Mouse (Mus musculus) E14TG2a.4 (cell line): Measurements from ENCODE around the gene Apod.

Experiments
- H3K27me3 ChIP-seq: 2 replicates; pipeline ENCODE4 v1.6.1; 2014; ENCODE audit warnings: low read length, control low read depth; ENCODE audit not compliant: insufficient read depth
- H3K36me3 ChIP-seq: 2 replicates; pipeline ENCODE4 v1.6.1; 2014; ENCODE audit warnings: low read length, control low read depth; ENCODE audit not compliant: insufficient read depth
- H3K4me1 ChIP-seq: replicated peaks from 2 replicates; pipeline ENCODE4 v1.6.1; 2014; ENCODE audit warnings: low read depth, low read length, control low read depth
- H3K4me3 ChIP-seq: replicated peaks from 2 replicates; pipeline ENCODE4 v1.5.1; 2014; ENCODE audit warnings: mild to moderate bottlenecking, low read length
- H3K9me3 ChIP-seq: 2 replicates; pipeline ENCODE4 v1.6.1; 2014; ENCODE audit warnings: low read length, control low read depth
- CTCF ChIP-seq: conservative IDR thresholded peaks from 2 replicates; pipeline ENCODE4 v1.5.1; 2014; ENCODE audit warnings: low read length
- NANOG ChIP-seq: IDR thresholded peaks from 2 replicates; pipeline ENCODE4 v1.6.1; 2014; ENCODE audit warnings: borderline replicate concordance, low read length, mixed read lengths
- POU5F1 ChIP-seq: IDR thresholded peaks from 2 replicates; pipeline ENCODE4 v1.6.1; 2014; ENCODE audit warnings: low read length, borderline replicate concordance

Apod gene

DNA sequence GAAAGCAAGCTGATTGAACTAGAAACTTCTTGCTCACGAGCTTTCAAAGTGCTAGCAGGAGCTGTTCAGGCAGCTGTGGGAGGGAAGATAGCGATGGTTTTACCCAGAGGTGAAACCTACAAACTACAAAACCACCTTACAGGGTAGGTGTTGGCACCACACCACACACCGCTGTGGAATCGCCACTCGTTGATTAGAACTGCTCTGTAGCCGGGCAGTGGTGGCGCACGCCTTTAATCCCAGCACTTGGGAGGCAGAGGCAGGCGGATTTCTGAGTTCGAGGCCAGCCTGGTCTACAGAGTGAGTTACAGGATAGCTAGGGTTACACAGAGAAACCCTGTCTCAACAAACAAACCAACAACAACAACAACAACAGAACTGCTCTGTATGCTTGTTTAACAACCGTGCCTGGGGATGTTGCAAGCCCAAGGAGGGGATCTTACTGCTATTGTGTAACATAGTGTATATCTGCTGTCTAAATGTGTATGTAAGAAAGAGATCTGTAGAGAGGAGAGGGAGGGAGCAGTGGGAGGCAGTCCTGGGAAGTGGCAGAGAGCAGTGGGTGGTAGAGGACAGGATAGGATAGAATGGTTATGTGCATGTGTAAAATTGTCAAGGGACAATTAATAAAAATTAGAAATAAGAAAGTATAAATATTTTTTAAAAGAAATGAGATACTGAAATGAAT lies 27.7 kb downstream of the Apod start:
- Histone ChIP-seq H3K9me3 (no peaks in the 10 kb centered on the region), H3K4me3 (no peak overlapping the region), H3K4me1 (peaks cover 14% of the 10 kb centered on the region), H3K27me3 (no peaks in the 10 kb centered on the region), H3K36me3 (no peaks in the 10 kb centered on the region)
- TF ChIP-seq CTCF (no peak), POU5F1 (no peak), NANOG (no peak)

DNA sequence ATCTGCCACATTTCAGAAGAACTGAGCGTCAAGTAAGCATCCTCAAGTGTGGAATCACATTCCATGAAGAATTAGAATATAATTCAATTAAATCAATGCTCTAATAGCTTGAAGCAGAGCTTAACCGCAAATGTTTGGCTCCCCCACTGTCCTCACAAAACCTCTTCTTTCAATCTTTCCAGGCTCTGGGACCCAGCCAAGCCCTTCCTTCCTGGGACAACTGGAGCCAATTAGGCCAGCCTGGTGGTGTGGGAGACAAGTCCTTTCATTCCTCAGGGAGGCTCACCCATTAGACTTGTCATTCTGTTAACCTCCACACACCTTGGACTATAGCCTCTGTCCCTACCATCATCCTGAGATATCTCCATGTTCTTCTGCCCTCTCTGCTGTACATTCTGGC lies 32.6 kb downstream of the Apod start:
- TF ChIP-seq NANOG (no peak), POU5F1 (no peak), CTCF (no peak)
- no peak overlapping the region for H3K4me3 ChIP-seq
- no peaks in the 10 kb centered on the region for H3K9me3 ChIP-seq
- peaks cover 28% of the 10 kb centered on the region for H3K4me1 ChIP-seq
- no peaks in the 10 kb centered on the region for H3K27me3 ChIP-seq
- no peaks in the 10 kb centered on the region for H3K36me3 ChIP-seq

DNA sequence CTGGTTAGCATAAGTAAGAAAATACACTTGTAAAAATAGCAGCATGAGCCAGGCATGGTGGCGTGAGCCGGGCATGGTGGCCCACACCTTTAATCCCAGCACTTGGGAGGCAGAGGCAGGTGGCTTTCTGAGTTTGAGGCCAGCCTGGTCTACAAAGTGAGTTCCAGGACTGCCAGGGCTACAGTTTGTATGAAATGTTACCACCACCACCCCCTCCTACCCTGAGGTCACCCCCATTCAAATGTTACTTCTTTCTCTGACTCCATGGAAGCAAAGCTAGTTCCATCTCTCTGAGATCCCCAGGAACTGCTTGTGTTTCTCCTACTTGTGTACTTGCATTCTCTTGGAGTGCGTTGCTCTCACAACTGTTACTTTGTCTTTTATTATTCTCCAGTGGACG lies 34.4 kb downstream of the Apod start:
- TF ChIP-seq POU5F1 (no peak), CTCF (no peak), NANOG (no peak)
- Histone ChIP-seq H3K4me1 (peaks cover 39% of the 10 kb centered on the region), H3K36me3 (no peaks in the 10 kb centered on the region), H3K9me3 (no peaks in the 10 kb centered on the region), H3K4me3 (no peak overlapping the region), H3K27me3 (no peaks in the 10 kb centered on the region)

DNA sequence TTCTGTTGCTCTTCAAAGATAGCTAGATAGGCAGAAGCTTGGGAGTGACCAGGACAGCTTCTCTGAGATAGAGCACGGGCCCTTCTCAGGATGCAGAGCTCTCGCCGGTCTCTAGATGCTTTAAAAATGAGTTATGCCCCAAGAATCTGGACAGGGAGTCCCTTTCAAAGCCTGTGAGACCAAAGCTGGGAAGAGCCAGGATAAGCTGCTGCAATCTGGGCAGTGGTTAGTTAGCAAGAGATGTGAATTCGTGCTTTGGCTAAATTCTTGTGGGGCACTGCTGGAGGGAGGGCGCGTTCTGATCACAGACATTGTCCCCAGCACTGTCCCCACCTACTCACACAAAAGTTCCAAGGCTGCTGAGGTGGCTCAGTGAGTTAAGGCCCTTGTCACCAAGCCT lies 36.0 kb downstream of the Apod start:
- H3K27me3 ChIP-seq, result no peaks in the 10 kb centered on the region
- H3K4me1 ChIP-seq, result peaks cover 43% of the 10 kb centered on the region
- TF ChIP-seq CTCF, result no peak
- TF ChIP-seq POU5F1, result no peak
- TF ChIP-seq NANOG, result no peak
- H3K9me3 ChIP-seq, result no peaks in the 10 kb centered on the region
- peaks cover under 1% of the 10 kb centered on the region; the same call in 1 of the 2 replicates for H3K36me3 ChIP-seq
- no peak overlapping the region for H3K4me3 ChIP-seq

DNA sequence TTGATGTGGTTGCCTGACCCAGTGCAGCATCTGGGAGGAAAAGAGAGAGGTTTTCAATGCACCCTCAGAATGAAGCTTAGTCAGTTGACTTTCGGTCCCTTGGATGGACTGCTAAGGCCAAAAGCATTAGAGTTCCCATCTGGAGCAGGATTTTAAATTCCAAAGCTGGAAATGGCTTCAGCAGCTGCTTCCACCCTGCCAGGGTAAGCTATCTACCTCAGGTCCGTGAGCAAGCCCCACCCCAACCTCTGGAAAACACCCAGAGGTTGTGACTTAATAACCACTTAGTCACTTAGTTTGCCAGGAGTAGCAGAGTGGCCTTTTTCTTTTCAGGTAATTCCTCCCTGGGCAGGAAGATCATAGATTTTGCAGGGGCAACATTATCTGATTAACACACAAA lies 36.5 kb downstream of the Apod start:
- no peaks in the 10 kb centered on the region for H3K9me3 ChIP-seq
- no peaks in the 10 kb centered on the region for H3K27me3 ChIP-seq
- peaks cover 48% of the 10 kb centered on the region for H3K4me1 ChIP-seq
- TF ChIP-seq CTCF, result no peak
- no peak for TF ChIP-seq POU5F1
- no peak for TF ChIP-seq NANOG
- no peak overlapping the region for H3K4me3 ChIP-seq
- peaks cover 6% of the 10 kb centered on the region for H3K36me3 ChIP-seq

DNA sequence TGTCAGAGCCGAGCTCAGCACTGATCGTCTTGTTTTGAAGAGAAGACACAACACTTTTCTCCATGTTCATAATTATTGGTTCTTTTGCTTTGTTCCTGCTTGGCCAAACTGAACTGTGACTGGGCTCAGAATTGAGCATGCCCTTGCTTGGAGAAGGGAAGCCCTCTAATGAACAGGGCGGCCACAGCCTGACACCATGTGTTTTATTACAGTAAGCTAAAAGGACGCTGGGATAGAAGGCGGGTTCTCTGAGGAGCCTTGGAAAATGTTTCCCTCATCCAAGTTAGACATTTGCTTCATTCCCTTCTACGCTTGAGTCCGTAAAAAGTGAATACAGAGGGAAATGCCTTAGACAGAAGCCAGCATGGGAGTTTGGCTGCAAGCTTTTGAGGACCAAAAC lies 37.6 kb downstream of the Apod start:
- H3K4me1 ChIP-seq, result peaks cover 59% of the 10 kb centered on the region
- peak overlapping the region; percentile 43 for H3K4me3 ChIP-seq
- TF ChIP-seq NANOG (no peak), CTCF (no peak)
- H3K27me3 ChIP-seq, result no peaks in the 10 kb centered on the region
- H3K9me3 ChIP-seq, result no peaks in the 10 kb centered on the region
- H3K36me3 ChIP-seq, result peaks cover 16% of the 10 kb centered on the region

DNA sequence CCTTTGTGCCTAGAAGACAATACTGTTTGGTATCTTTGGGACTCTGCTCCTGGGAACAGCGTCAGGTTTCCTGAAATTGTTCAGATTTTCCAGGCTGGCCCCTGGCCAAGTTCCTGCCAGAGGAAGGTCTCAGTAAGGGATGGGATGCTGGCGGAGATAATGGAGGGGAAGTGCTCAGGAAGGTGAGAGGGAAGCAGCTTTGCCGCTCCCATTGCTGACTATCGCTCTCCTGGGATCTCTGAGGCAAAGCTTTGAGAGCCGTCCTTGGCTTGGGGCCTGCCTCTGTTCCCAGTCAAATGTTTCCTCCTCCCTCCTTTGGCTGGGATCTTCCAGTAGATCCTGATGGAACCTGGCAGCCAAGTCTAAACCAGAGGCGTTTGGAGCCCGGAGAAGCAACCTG lies 38.1 kb downstream of the Apod start:
- Histone ChIP-seq H3K4me1 (peaks cover 61% of the 10 kb centered on the region), H3K9me3 (no peaks in the 10 kb centered on the region), H3K27me3 (no peaks in the 10 kb centered on the region), H3K36me3 (peaks cover 19% of the 10 kb centered on the region), H3K4me3 (peak overlapping the region; percentile 43)
- no peak for TF ChIP-seq CTCF
- TF ChIP-seq NANOG, result no peak
- TF ChIP-seq POU5F1, result no peak

DNA sequence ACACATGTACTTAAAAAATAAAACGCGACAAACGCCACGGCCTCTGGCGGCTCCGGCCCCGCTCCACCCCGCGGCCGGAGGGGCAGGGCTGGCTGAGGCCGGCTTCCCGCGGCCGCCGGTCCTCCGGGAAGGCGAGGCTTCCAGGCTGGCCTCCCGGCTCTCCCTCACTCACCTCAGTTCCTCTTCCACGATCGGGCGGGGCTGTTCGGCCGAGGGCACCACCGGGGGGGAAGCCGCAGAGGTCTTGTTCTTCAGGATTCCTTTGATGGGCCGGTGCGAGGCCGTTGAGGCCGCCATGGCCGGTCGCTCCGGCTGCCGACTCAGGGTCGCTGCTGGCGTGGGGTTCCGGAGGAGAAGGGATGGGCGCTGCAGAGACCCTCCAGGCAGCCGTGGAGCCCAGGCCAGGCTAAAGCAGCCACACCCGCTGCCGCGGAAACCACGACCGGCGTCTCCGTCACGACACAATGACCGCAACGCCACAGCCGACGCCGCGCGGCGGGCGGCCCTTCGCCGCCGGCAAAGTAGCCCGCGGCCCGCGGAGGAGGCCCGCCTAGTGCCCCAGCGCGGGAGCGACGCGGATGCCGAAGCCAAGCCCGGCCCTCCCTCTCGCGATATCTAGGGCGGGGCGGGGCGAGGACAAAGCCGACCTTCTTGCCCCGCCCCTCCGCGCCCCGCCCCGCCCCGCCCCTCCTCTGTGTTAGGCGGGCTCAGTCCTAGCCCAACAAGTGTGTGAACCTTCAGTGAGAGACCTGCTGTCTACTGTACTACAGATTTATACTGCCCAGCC lies 39.7 kb downstream of the Apod start, which contains the start of gene Ppp1r2:
Ppp1r2 (minus strand) TSS at position 604 of the 787 bp plus-strand sequence.
- Histone ChIP-seq H3K9me3 (no peaks in the 10 kb centered on the region), H3K36me3 (peaks cover 31% of the 10 kb centered on the region), H3K27me3 (no peaks in the 10 kb centered on the region), H3K4me1 (peaks cover 66% of the 10 kb centered on the region), H3K4me3 (peak within 1 kb of the TSS; percentile 96)
- no peak for TF ChIP-seq POU5F1
- no peak for TF ChIP-seq NANOG
- TF ChIP-seq CTCF, result no peak
